Mouse (Mus musculus): ENCODE data around the gene Cdh15. TPM values are rescaled to one million over a fixed set of nuclear protein-coding genes. Genes with fewer than 3 reads are reported as not detected.

The Cdh15 gene
- polyA plus RNA-seq, 1 experiment from 2014 or later = 0.10 TPM

- Histone ChIP-seq H3K4me2 (replicated peaks; ENCODE audit: low read depth, low read length) (no peak overlapping the region), H3K9ac (replicated peaks; ENCODE audit: low read depth) (no peak overlapping the region), H3K4me1 (ENCODE audit: insufficient read depth, low read depth, low read length) (peaks cover 6% of the 10 kb centered on the region), H3K4me3 (ENCODE audit: low read depth, low read length) (no peak overlapping the region), H3K9me3 (ENCODE audit: low read length) (no peaks in the 10 kb centered on the region), H3K27me3 (replicated peaks; ENCODE audit: insufficient read depth, low read length) (no peaks in the 10 kb centered on the region), H3K36me3 (ENCODE audit: insufficient read depth, low read length) (peaks cover 20% of the 10 kb centered on the region; the same call in 1 of the 2 replicates), H3K27ac (ENCODE audit: low read length) (no peak overlapping the region)
- ATAC-seq (no peak), DNase-seq (ENCODE audit: low spot score) (no peak)
- WGBS = 74% methylated on average over 8 of the region's 8 CpGs
- TF ChIP-seq EP300 (IDR thresholded peaks at IDR 0.05) = no peak
- TF ChIP-seq CTCF (IDR thresholded peaks at IDR 0.05) = no peak
These were observed 54.2 kb downstream of the Cdh15 start for GRCm38 (mm10) chr8:122901892-122902515.

- peaks cover 6% of the 10 kb centered on the region for H3K4me1 ChIP-seq (ENCODE audit: insufficient read depth, low read depth, low read length)
- H3K36me3 ChIP-seq (ENCODE audit: insufficient read depth, low read length) = peaks cover 15% of the 10 kb centered on the region; the same call in 1 of the 2 replicates
- H3K27me3 ChIP-seq (replicated peaks; ENCODE audit: insufficient read depth, low read length) = no peaks in the 10 kb centered on the region
- H3K4me2 ChIP-seq (replicated peaks; ENCODE audit: low read depth, low read length) = no peak overlapping the region
- H3K9ac ChIP-seq (replicated peaks; ENCODE audit: low read depth) = no peak overlapping the region
- TF ChIP-seq CTCF (IDR thresholded peaks at IDR 0.05) (no peak), EP300 (IDR thresholded peaks at IDR 0.05) (no peak)
- WGBS = 80% methylated on average over 3 of the region's 3 CpGs
- ATAC-seq (no peak), DNase-seq (ENCODE audit: low spot score) (no peak)
- no peak overlapping the region for H3K27ac ChIP-seq (ENCODE audit: low read length)
- H3K4me3 ChIP-seq (ENCODE audit: low read depth, low read length) = no peak overlapping the region
- H3K9me3 ChIP-seq (ENCODE audit: low read length) = no peaks in the 10 kb centered on the region
These were observed 54.8 kb downstream of the Cdh15 start for GRCm38 (mm10) chr8:122902581-122902980.

GRCm38 (mm10) chr8:122903002-122903401, 55.2 kb downstream of the Cdh15 start:
- no peak overlapping the region for H3K9ac ChIP-seq (replicated peaks; ENCODE audit: low read depth)
- no peak for DNase-seq (ENCODE audit: low spot score)
- H3K4me3 ChIP-seq (ENCODE audit: low read depth, low read length) = no peak overlapping the region
- H3K27me3 ChIP-seq (replicated peaks; ENCODE audit: insufficient read depth, low read length) = no peaks in the 10 kb centered on the region
- ATAC-seq = no peak
- no peak for TF ChIP-seq CTCF (IDR thresholded peaks at IDR 0.05)
- TF ChIP-seq EP300 (IDR thresholded peaks at IDR 0.05) = no peak
- WGBS = 79% methylated on average over 5 of the region's 5 CpGs
- H3K4me2 ChIP-seq (replicated peaks; ENCODE audit: low read depth, low read length) = no peak overlapping the region
- H3K9me3 ChIP-seq (ENCODE audit: low read length) = no peaks in the 10 kb centered on the region
- no peak overlapping the region for H3K27ac ChIP-seq (ENCODE audit: low read length)
- H3K36me3 ChIP-seq (ENCODE audit: insufficient read depth, low read length) = peaks cover 14% of the 10 kb centered on the region; the same call in 1 of the 2 replicates
- peaks cover 6% of the 10 kb centered on the region for H3K4me1 ChIP-seq (ENCODE audit: insufficient read depth, low read depth, low read length)

GRCm38 (mm10) chr8:122904496-122904895, 56.7 kb downstream of the Cdh15 start:
- Histone ChIP-seq H3K27ac (ENCODE audit: low read length) (no peak overlapping the region), H3K4me3 (ENCODE audit: low read depth, low read length) (no peak overlapping the region), H3K4me2 (replicated peaks; ENCODE audit: low read depth, low read length) (no peak overlapping the region), H3K4me1 (ENCODE audit: insufficient read depth, low read depth, low read length) (peaks cover 6% of the 10 kb centered on the region), H3K36me3 (ENCODE audit: insufficient read depth, low read length) (peaks cover 11% of the 10 kb centered on the region), H3K9me3 (ENCODE audit: low read length) (no peaks in the 10 kb centered on the region), H3K27me3 (replicated peaks; ENCODE audit: insufficient read depth, low read length) (no peaks in the 10 kb centered on the region), H3K9ac (replicated peaks; ENCODE audit: low read depth) (no peak overlapping the region)
- ATAC-seq (no peak), DNase-seq (ENCODE audit: low spot score) (no peak)
- TF ChIP-seq EP300 (IDR thresholded peaks at IDR 0.05) (no peak), CTCF (IDR thresholded peaks at IDR 0.05) (no peak)
- 93% methylated on average over 11 of the region's 11 CpGs for WGBS

- TF ChIP-seq CTCF (IDR thresholded peaks at IDR 0.05) (no peak), EP300 (IDR thresholded peaks at IDR 0.05) (no peak)
- no peak overlapping the region for H3K27ac ChIP-seq (ENCODE audit: low read length)
- H3K9ac ChIP-seq (replicated peaks; ENCODE audit: low read depth) = no peak overlapping the region
- no peak overlapping the region for H3K4me3 ChIP-seq (ENCODE audit: low read depth, low read length)
- no peak for DNase-seq (ENCODE audit: low spot score)
- H3K9me3 ChIP-seq (ENCODE audit: low read length) = no peaks in the 10 kb centered on the region
- H3K36me3 ChIP-seq (ENCODE audit: insufficient read depth, low read length) = peaks cover 8% of the 10 kb centered on the region
- WGBS = 91% methylated on average over 4 of the region's 4 CpGs
- no peaks in the 10 kb centered on the region for H3K27me3 ChIP-seq (replicated peaks; ENCODE audit: insufficient read depth, low read length)
- no peak for ATAC-seq
- H3K4me2 ChIP-seq (replicated peaks; ENCODE audit: low read depth, low read length) = no peak overlapping the region
- peaks cover 6% of the 10 kb centered on the region for H3K4me1 ChIP-seq (ENCODE audit: insufficient read depth, low read depth, low read length)
These were observed 57.6 kb downstream of the Cdh15 start for GRCm38 (mm10) chr8:122905346-122905745.

- peak overlapping the region; percentile 43 for H3K4me2 ChIP-seq (replicated peaks; ENCODE audit: low read depth, low read length)
- H3K9ac ChIP-seq (replicated peaks; ENCODE audit: low read depth) = no peak overlapping the region
- H3K27me3 ChIP-seq (replicated peaks; ENCODE audit: insufficient read depth, low read length) = no peaks in the 10 kb centered on the region
- no peaks in the 10 kb centered on the region for H3K9me3 ChIP-seq (ENCODE audit: low read length)
- H3K4me1 ChIP-seq (ENCODE audit: insufficient read depth, low read depth, low read length) = peaks cover 6% of the 10 kb centered on the region
- peak; percentile 95 for ATAC-seq
- 7% methylated on average over 6 of the region's 6 CpGs for WGBS
- peak; percentile 95 for TF ChIP-seq CTCF (IDR thresholded peaks at IDR 0.05)
- peak; percentile 30; the same call in 1 of the 2 replicates for TF ChIP-seq EP300 (IDR thresholded peaks at IDR 0.05)
- 0 out of 2 replicates have a peak overlapping the region, but pooled peaks have one; percentile 21 for H3K27ac ChIP-seq (ENCODE audit: low read length)
- peaks cover 8% of the 10 kb centered on the region for H3K36me3 ChIP-seq (ENCODE audit: insufficient read depth, low read length)
- DNase-seq (ENCODE audit: low spot score) = peak; percentile 97
- no peak overlapping the region for H3K4me3 ChIP-seq (ENCODE audit: low read depth, low read length)
These were observed 58.8 kb downstream of the Cdh15 start for GRCm38 (mm10) chr8:122906463-122907021.

Measured in lung, postnatal 0 days (tissue).